Mouse (Mus musculus): ENCODE results near the gene Pdxp. TPM values are rescaled to one million over a fixed set of nuclear protein-coding genes. Genes with fewer than 3 reads are reported as not detected.
A peak's percentile ranks its signal among the peaks of the same experiment; 100 is the strongest.

Pdxp gene
- polyA plus RNA-seq, 1 experiment, result 3.5 TPM

GRCm38 (mm10) chr15:78896149-78896548, 17.6 kb upstream of the Pdxp start:
- WGBS, result 74% methylated on average over 3 of the region's 3 CpGs
- no peak for DNase-seq
- TF ChIP-seq CTCF (IDR thresholded peaks at IDR 0.05; ENCODE audit: insufficient read depth, low read length) (no peak), POLR2A (IDR thresholded peaks at IDR 0.05; ENCODE audit: borderline replicate concordance, extremely low read depth, low read depth, low read length) (peak; percentile 9; the same call in 1 of the 2 replicates)
- peaks cover 7% of the 10 kb centered on the region for H3K4me1 ChIP-seq (ENCODE audit: control insufficient read depth, insufficient read depth, low read length)
- H3K4me3 ChIP-seq (replicated peaks; ENCODE audit: extremely low read depth, low read depth, low read length), result no peak overlapping the region

- WGBS, result 79% methylated on average over 4 of the region's 4 CpGs
Measured at GRCm38 (mm10) chr15:78897488-78897887, 16.2 kb upstream of the Pdxp start.

GRCm38 (mm10) chr15:78898507-78899001, 15.2 kb upstream of the Pdxp start:
- no peak for DNase-seq
- WGBS, result 57% methylated on average over 6 of the region's 6 CpGs
- no peak for TF ChIP-seq CTCF (IDR thresholded peaks at IDR 0.05; ENCODE audit: insufficient read depth, low read length)
- TF ChIP-seq POLR2A (IDR thresholded peaks at IDR 0.05; ENCODE audit: borderline replicate concordance, extremely low read depth, low read depth, low read length), result no peak
- Histone ChIP-seq H3K4me1 (ENCODE audit: control insufficient read depth, insufficient read depth, low read length) (peaks cover 10% of the 10 kb centered on the region), H3K4me3 (replicated peaks; ENCODE audit: extremely low read depth, low read depth, low read length) (no peak overlapping the region)

More at GRCm38 (mm10) chr15:78897488-78897887, 16.2 kb upstream of the Pdxp start:
- TF ChIP-seq CTCF (IDR thresholded peaks at IDR 0.05; ENCODE audit: insufficient read depth, low read length), result no peak
- no peak for TF ChIP-seq POLR2A (IDR thresholded peaks at IDR 0.05; ENCODE audit: borderline replicate concordance, extremely low read depth, low read depth, low read length)
- no peak for DNase-seq
- H3K4me3 ChIP-seq (replicated peaks; ENCODE audit: extremely low read depth, low read depth, low read length), result no peak overlapping the region
- H3K4me1 ChIP-seq (ENCODE audit: control insufficient read depth, insufficient read depth, low read length), result peaks cover 7% of the 10 kb centered on the region

- Histone ChIP-seq H3K4me1 (ENCODE audit: control insufficient read depth, insufficient read depth, low read length) (peaks cover 11% of the 10 kb centered on the region), H3K4me3 (replicated peaks; ENCODE audit: extremely low read depth, low read depth, low read length) (peak within 1 kb of the TSS; percentile 85)
- TF ChIP-seq CTCF (IDR thresholded peaks at IDR 0.05; ENCODE audit: insufficient read depth, low read length) (no peak), POLR2A (IDR thresholded peaks at IDR 0.05; ENCODE audit: borderline replicate concordance, extremely low read depth, low read depth, low read length) (no peak)
- no peak for DNase-seq
- WGBS, result 4% methylated on average over 20 of the region's 20 CpGs
Measured at GRCm38 (mm10) chr15:78899409-78899739, 14.3 kb upstream of the Pdxp start, which contains the start of gene Gm49510. Gene Gm49510 (plus strand): TSS chr15:78899667.

GRCm38 (mm10) chr15:78899740-78900584, 13.8 kb upstream of the Pdxp start, which contains the start of gene Sh3bp1:
Gene Sh3bp1 (plus strand): TSS chr15:78899768.
- DNase-seq, result peak; percentile 62
- Histone ChIP-seq H3K4me3 (replicated peaks; ENCODE audit: extremely low read depth, low read depth, low read length) (peak within 1 kb of the TSS; percentile 85), H3K4me1 (ENCODE audit: control insufficient read depth, insufficient read depth, low read length) (peaks cover 11% of the 10 kb centered on the region)
- TF ChIP-seq CTCF (IDR thresholded peaks at IDR 0.05; ENCODE audit: insufficient read depth, low read length) (no peak), POLR2A (IDR thresholded peaks at IDR 0.05; ENCODE audit: borderline replicate concordance, extremely low read depth, low read depth, low read length) (peak; percentile 33; the same call in 1 of the 2 replicates)
- WGBS, result 3% methylated on average over 47 of the region's 47 CpGs

- no peak for TF ChIP-seq CTCF (IDR thresholded peaks at IDR 0.05; ENCODE audit: insufficient read depth, low read length)
- TF ChIP-seq POLR2A (IDR thresholded peaks at IDR 0.05; ENCODE audit: borderline replicate concordance, extremely low read depth, low read depth, low read length), result no peak
- peaks cover 7% of the 10 kb centered on the region for H3K4me1 ChIP-seq (ENCODE audit: control insufficient read depth, insufficient read depth, low read length)
- H3K4me3 ChIP-seq (replicated peaks; ENCODE audit: extremely low read depth, low read depth, low read length), result peak overlapping the region; percentile 43
- DNase-seq, result peak; percentile 34
- WGBS, result 26% methylated on average over 18 of the region's 18 CpGs
Measured at GRCm38 (mm10) chr15:78900585-78901421, 12.9 kb upstream of the Pdxp start.

GRCm38 (mm10) chr15:78901422-78901789, 12.3 kb upstream of the Pdxp start:
- no peak for DNase-seq
- peaks cover 5% of the 10 kb centered on the region for H3K4me1 ChIP-seq (ENCODE audit: control insufficient read depth, insufficient read depth, low read length)
- TF ChIP-seq CTCF (IDR thresholded peaks at IDR 0.05; ENCODE audit: insufficient read depth, low read length) (no peak), POLR2A (IDR thresholded peaks at IDR 0.05; ENCODE audit: borderline replicate concordance, extremely low read depth, low read depth, low read length) (no peak)
- WGBS, result 67% methylated on average over 8 of the region's 8 CpGs
- no peak overlapping the region for H3K4me3 ChIP-seq (replicated peaks; ENCODE audit: extremely low read depth, low read depth, low read length)

- DNase-seq, result peak; percentile 79
- 4% methylated on average over 2 of the region's 2 CpGs for WGBS
- TF ChIP-seq POLR2A (IDR thresholded peaks at IDR 0.05; ENCODE audit: borderline replicate concordance, extremely low read depth, low read depth, low read length), result no peak
- TF ChIP-seq CTCF (IDR thresholded peaks at IDR 0.05; ENCODE audit: insufficient read depth, low read length), result peak; percentile 86
- Histone ChIP-seq H3K4me3 (replicated peaks; ENCODE audit: extremely low read depth, low read depth, low read length) (no peak overlapping the region), H3K4me1 (ENCODE audit: control insufficient read depth, insufficient read depth, low read length) (peaks cover 3% of the 10 kb centered on the region)
Measured at GRCm38 (mm10) chr15:78903243-78903642, 10.5 kb upstream of the Pdxp start.

GRCm38 (mm10) chr15:78908399-78908798, 5.3 kb upstream of the Pdxp start:
- no peak for DNase-seq
- TF ChIP-seq CTCF (IDR thresholded peaks at IDR 0.05; ENCODE audit: insufficient read depth, low read length), result no peak
- Histone ChIP-seq H3K4me3 (replicated peaks; ENCODE audit: extremely low read depth, low read depth, low read length) (no peak overlapping the region), H3K4me1 (ENCODE audit: control insufficient read depth, insufficient read depth, low read length) (peaks cover 2% of the 10 kb centered on the region)
- WGBS, result 81% methylated on average over 7 of the region's 7 CpGs
